Mouse (Mus musculus): Measurements from ENCODE around the gene Cpb1.

DNA sequence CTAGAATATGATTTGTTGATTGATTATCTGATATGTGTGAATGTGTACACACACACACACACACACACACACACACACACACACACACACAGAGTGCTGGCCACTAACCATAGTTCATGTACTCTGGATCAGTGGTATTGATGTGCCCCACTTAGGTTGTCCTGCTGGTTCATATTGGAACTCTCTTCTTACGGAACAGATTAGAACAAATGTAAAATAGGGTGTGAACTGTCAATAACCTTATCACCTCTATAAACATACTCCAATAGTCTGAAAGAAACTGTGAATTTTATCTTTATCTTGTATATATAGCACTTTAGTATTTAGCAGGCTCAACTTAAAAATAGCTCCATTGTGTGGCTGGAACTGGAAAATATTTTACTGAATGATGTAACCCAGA lies 38.6 kb downstream of the Cpb1 start:
- no peak for TF ChIP-seq POLR2A (IDR thresholded peaks at IDR 0.05; ENCODE audit: insufficient read depth, low read depth, low read length)
- TF ChIP-seq CTCF (IDR thresholded peaks at IDR 0.05; ENCODE audit: insufficient read depth, low read depth, low read length), result no peak

Measured in olfactory bulb, adult 2 months (tissue).